Mouse (Mus musculus): Measurements from ENCODE around the gene Ebf1.

Gene Ebf1

DNA sequence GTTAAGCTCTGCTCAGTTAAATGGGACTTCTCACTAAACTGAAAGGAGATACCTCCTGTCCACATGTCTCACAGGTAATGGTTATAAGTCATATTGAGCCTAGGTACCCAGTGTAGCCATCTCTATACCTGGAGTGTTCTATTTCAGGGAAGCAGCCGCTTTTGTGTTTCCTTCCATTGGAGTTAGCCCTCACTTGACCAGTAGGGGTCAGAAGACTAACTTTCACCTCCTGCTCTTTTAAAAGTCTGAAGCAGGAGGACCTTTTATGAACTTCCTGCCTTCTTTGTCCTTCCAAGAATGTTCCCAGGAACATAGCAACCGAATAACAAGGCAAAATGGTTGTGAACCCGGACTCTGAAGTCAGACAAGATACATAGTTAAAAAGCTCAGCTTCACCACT lies 157.3 kb downstream of the Ebf1 start:
- no peak for DNase-seq (ENCODE audit: low read depth in 2 of 2, low spot score in 2 of 2)

DNA sequence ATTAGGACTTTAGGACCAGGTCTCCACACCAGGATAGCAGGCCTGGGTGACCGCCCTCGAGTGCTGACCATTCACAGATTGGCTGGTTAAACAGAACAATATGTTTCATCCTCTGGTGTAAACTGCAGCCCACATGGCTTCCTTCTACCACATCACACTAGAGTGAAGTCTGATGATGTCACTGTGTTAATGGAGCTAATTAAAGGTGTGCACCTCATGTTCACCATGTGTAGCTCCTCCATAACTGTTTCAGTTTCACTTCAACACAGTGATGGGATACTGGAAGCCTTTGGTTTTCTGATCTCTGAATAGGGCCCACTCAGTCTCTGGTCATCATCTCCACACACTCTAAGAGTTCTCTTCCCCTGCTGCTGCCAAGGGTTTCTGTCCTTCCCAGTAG lies 158.4 kb downstream of the Ebf1 start:
- DNase-seq (ENCODE audit: low read depth in 2 of 2, low spot score in 2 of 2): no peak

GRCm38 (mm10) chr11:44776556-44776955 lies 159.4 kb downstream of the Ebf1 start:
- no peak for DNase-seq (ENCODE audit: low read depth in 2 of 2, low spot score in 2 of 2)

- DNase-seq (ENCODE audit: low read depth in 2 of 2, low spot score in 2 of 2): no peak
These were observed 160.5 kb downstream of the Ebf1 start for GRCm38 (mm10) chr11:44777331-44778310.

DNA sequence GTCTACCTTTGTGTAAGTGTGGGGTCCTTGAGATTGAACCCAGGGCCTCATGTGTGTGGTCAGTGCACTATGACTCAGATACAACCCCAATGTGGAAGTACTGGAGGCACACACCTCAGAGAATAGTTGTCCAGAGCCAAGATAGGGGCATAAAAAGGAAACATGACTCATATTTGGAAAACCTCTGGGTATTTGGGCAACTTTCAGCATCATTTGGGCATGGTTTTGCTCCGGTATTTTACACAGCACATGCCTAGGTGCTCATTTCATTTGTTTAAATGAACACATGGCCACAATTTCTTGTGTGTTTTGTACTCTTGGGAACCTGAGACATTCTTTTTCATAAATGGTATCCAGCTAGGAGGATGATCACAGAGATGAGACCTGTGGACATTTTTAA lies 161.9 kb downstream of the Ebf1 start:
- no peak for DNase-seq (ENCODE audit: low read depth in 2 of 2, low spot score in 2 of 2)

DNA sequence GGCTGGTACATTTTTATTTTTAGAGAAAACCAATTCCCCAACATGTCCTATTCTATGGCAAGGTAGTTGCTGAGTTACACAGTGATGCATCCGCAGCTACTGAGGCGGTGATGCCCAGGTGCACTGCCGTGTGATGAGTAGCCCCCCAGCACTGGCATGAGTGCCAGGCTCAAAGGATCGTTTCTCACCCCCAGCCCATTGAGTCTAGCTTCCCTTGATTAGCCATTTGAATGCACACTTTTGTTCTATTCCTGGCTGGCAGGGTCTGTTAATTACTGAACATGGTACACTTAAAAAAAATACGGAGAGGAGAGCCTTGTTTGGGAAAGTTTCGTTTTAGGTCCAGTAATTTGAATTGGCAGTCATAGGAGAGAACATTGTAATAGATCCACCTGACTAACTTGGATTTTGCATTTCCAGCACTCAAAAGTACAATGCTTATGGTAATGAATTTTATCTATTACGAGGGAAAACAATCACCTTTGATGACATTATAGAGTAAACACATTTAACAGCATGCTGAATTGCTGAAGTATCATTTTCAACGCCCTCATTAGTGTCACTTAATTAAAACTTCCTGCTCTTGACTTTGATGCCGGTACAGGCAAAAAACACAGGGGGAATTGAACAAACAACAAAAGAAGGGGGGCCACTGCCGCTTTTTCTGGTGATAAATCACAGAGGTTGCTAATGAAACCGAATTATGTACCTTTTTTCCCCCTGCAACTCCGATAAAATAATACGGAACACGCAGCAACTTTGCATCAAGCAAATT lies 167.3 kb downstream of the Ebf1 start:
- no peak for DNase-seq (ENCODE audit: low read depth in 2 of 2, low spot score in 2 of 2)

GRCm38 (mm10) chr11:44785063-44785462 lies 167.9 kb downstream of the Ebf1 start:
- no peak for DNase-seq (ENCODE audit: low read depth in 2 of 2, low spot score in 2 of 2)

- no peak for DNase-seq (ENCODE audit: low read depth in 2 of 2, low spot score in 2 of 2)
These were observed 168.4 kb downstream of the Ebf1 start for GRCm38 (mm10) chr11:44785479-44785878.

DNA sequence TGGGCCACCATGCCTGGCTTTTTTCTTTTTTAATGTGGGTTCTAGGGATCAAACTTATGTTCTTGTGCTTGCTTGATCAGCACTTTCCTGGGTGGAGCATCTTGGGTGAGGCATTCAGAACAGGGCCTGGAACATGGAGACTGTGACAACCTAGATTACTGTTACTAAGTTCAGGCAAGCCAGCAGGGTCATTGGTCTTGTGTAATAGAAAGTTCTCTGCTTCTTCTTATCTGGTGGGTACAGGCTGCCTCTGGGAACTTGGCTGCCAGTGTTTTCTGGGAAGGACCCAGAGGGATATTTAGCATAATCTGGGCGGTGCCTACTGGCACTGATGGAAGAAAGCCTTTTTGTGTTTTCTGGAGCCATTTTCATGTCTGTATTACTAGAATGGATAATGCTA lies 170.9 kb downstream of the Ebf1 start:
- no peak for DNase-seq (ENCODE audit: low read depth in 2 of 2, low spot score in 2 of 2)

GRCm38 (mm10) chr11:44792816-44793215 lies 175.7 kb downstream of the Ebf1 start:
- no peak for DNase-seq (ENCODE audit: low read depth in 2 of 2, low spot score in 2 of 2)

GRCm38 (mm10) chr11:44794883-44795282 lies 177.8 kb downstream of the Ebf1 start:
- DNase-seq (ENCODE audit: low read depth in 2 of 2, low spot score in 2 of 2): no peak

DNA sequence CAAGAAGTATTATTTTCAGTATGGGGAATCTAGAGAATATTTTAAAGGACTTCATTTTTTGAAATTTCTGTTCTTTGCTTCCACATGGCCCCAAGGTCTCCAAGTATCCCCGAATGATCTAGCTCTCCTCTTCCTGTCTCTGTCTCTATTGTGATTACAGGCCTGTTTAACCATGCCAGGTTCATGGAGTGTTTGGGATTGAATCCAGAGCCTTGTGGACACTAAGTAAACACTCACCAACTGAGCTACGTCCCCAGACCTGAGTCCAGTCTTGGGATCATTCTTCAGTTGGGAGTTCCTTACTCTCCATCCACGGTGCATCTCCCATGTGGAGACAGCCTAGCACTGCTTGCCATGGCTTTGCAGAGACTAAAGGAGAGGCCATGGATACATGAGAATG lies 178.7 kb downstream of the Ebf1 start:
- no peak for DNase-seq (ENCODE audit: low read depth in 2 of 2, low spot score in 2 of 2)

GRCm38 (mm10) chr11:44798270-44798669 lies 181.2 kb downstream of the Ebf1 start:
- DNase-seq (ENCODE audit: low read depth in 2 of 2, low spot score in 2 of 2): no peak

DNA sequence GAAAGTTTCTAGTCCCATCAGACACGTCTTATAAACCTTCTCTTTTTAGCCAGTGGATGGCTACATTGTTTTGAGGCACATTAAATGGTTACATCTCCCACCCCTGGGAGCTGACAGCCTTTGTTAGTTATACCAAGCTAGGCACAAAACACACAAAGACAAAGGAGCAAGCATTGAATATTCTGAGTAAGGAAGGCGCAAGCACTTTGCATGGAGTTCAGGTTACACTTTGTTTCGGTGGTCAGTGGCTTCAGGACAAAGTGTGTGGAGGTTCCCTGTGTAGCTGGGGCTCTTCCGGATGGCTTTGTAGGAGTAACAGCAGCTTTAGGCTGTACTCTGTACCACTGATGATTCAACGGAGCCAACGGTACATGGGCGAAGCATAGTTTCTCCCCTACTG lies 186.9 kb downstream of the Ebf1 start:
- DNase-seq (ENCODE audit: low read depth in 2 of 2, low spot score in 2 of 2): no peak

- DNase-seq (ENCODE audit: low read depth in 2 of 2, low spot score in 2 of 2): no peak
These were observed 189.5 kb downstream of the Ebf1 start for GRCm38 (mm10) chr11:44806589-44806988.

- no peak for DNase-seq (ENCODE audit: low read depth in 2 of 2, low spot score in 2 of 2)
These were observed 191.9 kb downstream of the Ebf1 start for GRCm38 (mm10) chr11:44808855-44809546.

- no peak for DNase-seq (ENCODE audit: low read depth in 2 of 2, low spot score in 2 of 2)
These were observed 193.9 kb downstream of the Ebf1 start for GRCm38 (mm10) chr11:44811007-44811406.

GRCm38 (mm10) chr11:44812193-44812746 lies 195.2 kb downstream of the Ebf1 start:
- DNase-seq (ENCODE audit: low read depth in 2 of 2, low spot score in 2 of 2): no peak

- no peak for DNase-seq (ENCODE audit: low read depth in 2 of 2, low spot score in 2 of 2)
These were observed 196.4 kb downstream of the Ebf1 start for GRCm38 (mm10) chr11:44813534-44813933.

DNA sequence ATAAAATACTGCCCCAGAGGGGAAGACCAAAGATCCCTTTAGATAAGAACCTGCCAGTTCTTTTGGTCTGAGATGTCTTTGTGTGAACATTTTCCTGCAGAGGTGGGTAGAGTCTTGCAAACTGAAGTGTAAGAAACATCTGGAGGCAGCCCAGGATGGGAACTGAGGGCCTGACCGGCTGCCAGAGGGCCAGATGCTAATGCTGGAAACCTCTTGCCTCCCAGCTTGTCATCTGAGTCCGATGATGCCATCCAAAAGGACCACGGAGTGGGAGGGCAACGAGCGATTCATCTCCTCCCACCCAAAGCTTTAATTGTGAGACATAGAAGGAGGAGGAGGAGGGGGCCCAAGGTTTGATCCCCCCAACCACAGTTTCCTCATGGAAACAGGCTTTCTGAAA lies 197.7 kb downstream of the Ebf1 start:
- DNase-seq (ENCODE audit: low read depth in 2 of 2, low spot score in 2 of 2): no peak

DNA sequence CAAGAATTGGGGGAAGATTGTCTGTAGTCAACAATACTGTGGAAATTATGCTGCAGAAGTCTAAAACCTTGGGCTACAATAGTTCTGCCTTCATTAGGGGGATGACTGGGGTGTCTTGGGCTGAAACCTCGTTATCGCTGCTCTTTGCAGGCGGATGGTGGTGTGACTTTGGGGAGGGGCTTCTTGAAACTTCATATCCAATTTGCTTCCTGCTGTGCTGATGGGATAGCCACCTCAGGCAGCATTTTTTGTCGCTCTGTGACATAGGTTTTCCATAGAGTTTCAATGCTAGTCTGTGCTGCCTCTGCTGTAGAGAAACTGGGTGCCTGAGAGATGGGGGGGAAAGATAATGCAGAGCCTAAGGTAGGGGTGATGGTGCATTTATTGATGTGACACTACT lies 198.9 kb downstream of the Ebf1 start:
- DNase-seq (ENCODE audit: low read depth in 2 of 2, low spot score in 2 of 2): no peak

Data from CD8-positive naive resting alpha-beta T cell, adult 2 months (primary cell).